ENCODE assay signal across 16 mouse cellular contexts in the genomic region with DNA sequence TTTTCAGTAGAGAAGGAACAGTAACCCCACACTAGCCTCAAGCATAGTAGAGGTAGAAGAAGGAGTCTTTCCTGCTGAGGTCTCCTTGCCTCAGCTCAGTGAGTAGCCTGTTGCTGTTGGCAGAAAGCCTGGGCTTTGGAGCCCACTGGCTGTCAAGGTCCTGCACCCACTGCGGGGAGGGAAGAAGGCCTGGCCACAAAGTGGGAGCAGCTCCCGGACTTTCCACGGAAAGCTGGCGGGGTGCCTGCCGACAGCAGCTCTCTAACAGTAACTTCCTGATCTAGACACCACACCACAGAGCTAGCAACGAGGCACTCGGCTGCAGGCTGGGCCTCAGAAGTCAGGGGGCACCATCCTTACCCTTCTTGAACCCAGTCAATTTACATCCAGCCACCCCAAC. TPM values are rescaled to one million over a fixed set of nuclear protein-coding genes. Genes with fewer than 3 reads are reported as not detected.
DNase-seq lines count a peak whose midpoint lies in the region; ATAC-seq lines count a peak whose summit lies in the region.
"Had no signal": no experiment of that assay in that cellular context is flagged by ENCODE, and none has a peak within 500 bp of the region (broad histone marks: within the 10 kb centered on the region; RNA-seq: fewer than 3 reads in every experiment).

No protein-coding gene starts in this region.

- no peak overlapping the region for H3K9ac ChIP-seq in heart, embryonic 12.5 days
- H3K9ac ChIP-seq: forebrain, embryonic 12.5 days; limb, embryonic 12.5 days; midbrain, embryonic 12.5 days had no signal

- DNase-seq in heart, postnatal 14 days, result no peak
- DNase-seq in 3134 (ENCODE audit: extremely low read depth, insufficient read length, low spot score) (peak; percentile 38), MN1 (ENCODE audit: low spot score) (peak; percentile 27)
- DNase-seq in kidney, adult 9 months, result peak; percentile 49
- DNase-seq in layer of hippocampus, adult 11-12 months (ENCODE audit: low spot score), result no peak
- no peak for DNase-seq in Muller cell, postnatal 12 days (ENCODE audit: inconsistent ontology term)
- DNase-seq: cerebellum, adult 11 months; cerebellum, postnatal 36 days; right cerebral cortex, postnatal 14 days; thymus, postnatal 25 days had no signal

- ATAC-seq in heart, embryonic 12.5 days (ENCODE audit: insufficient number of reproducible peaks, low FRiP score), result no peak

- no peak overlapping the region for H3K4me3 ChIP-seq in heart, embryonic 12.5 days
- H3K4me3 ChIP-seq: forebrain, embryonic 12.5 days; layer of hippocampus, adult 2 months; limb, embryonic 12.5 days; midbrain, embryonic 12.5 days had no signal

- no peak overlapping the region for H3K4me2 ChIP-seq in heart, embryonic 12.5 days
- H3K4me2 ChIP-seq: forebrain, embryonic 12.5 days; limb, embryonic 12.5 days; midbrain, embryonic 12.5 days had no signal

- intact Hi-C loops in heart, postnatal 14 days (cut with DNase I), result no loop called here

- WGBS in heart, embryonic 12.5 days, result 66% methylated on average over 7 of the region's 7 CpGs

- H3K4me1 ChIP-seq in heart, embryonic 12.5 days (replicated peaks), result peaks cover 25% of the 10 kb centered on the region

- no peaks in the 10 kb centered on the region for H3K9me3 ChIP-seq in heart, embryonic 12.5 days (replicated peaks)
- H3K9me3 ChIP-seq: forebrain, embryonic 12.5 days; limb, embryonic 12.5 days; midbrain, embryonic 12.5 days had no signal

- peak overlapping the region; percentile 50 for H3K27ac ChIP-seq in heart, embryonic 12.5 days (ENCODE audit: poor library complexity, severe bottlenecking)
- H3K27ac ChIP-seq: forebrain, embryonic 12.5 days; layer of hippocampus, adult 2 months; limb, embryonic 12.5 days; midbrain, embryonic 12.5 days had no signal

- H3K27me3 ChIP-seq in heart, embryonic 12.5 days (replicated peaks), result no peaks in the 10 kb centered on the region
- H3K27me3 ChIP-seq: CH12.LX; forebrain, embryonic 12.5 days; limb, embryonic 12.5 days; midbrain, embryonic 12.5 days had no signal

- peaks cover 57% of the 10 kb centered on the region for H3K36me3 ChIP-seq in heart, embryonic 12.5 days

RNA-seq across cellular contexts. Expression of a gene that starts 4.2 kb away (rescaled TPM):
- polyA plus RNA-seq in heart, embryonic 12.5 days (2016; fragmentation: Nextera tagmentation; extraction: Ambion mirVana), result 16.2 and 18.7 TPM in 2 replicates
- 10 to 100 TPM; 12.7 to 17.1 TPM for total RNA-seq in heart, postnatal 14 days (2021)

RNA-seq across cellular contexts. Expression of a gene that starts 8.0 kb away (rescaled TPM):
- 37.1 and 38.0 TPM in 2 replicates for polyA plus RNA-seq in heart, embryonic 12.5 days (2016; fragmentation: Nextera tagmentation; extraction: Ambion mirVana)
- total RNA-seq in heart, postnatal 14 days (2021), result 10 to 100 TPM; 22.1 to 23.9 TPM

RNA-seq across cellular contexts. Expression of a gene that starts 16.2 kb away (rescaled TPM):
- polyA plus RNA-seq in heart, embryonic 12.5 days (2016; fragmentation: Nextera tagmentation; extraction: Ambion mirVana), result 123 and 127 TPM in 2 replicates
- 10 to 100 TPM; 64.8 to 69.8 TPM for total RNA-seq in heart, postnatal 14 days (2021)

RNA-seq across cellular contexts. Expression of a gene that starts 18.1 kb away (rescaled TPM):
- polyA plus RNA-seq in heart, embryonic 12.5 days (2016; fragmentation: Nextera tagmentation; extraction: Ambion mirVana), result 0.48 TPM in 1 of 2 replicates, not detected in the other
- under 1 TPM; 0.22 to 0.98 TPM for total RNA-seq in heart, postnatal 14 days (2021)

RNA-seq across cellular contexts. Expression of a gene that starts 27.8 kb away (rescaled TPM):
- 15.4 and 15.6 TPM in 2 replicates for polyA plus RNA-seq in heart, embryonic 12.5 days (2016; fragmentation: Nextera tagmentation; extraction: Ambion mirVana)
- 1 to 10 TPM; 7.1 to 7.6 TPM for total RNA-seq in heart, postnatal 14 days (2021)

Comparison
In these comparisons a context has a peak if more than half of its experiments do, and no peak if none do; other contexts are left out.
1. DNase-seq: peak in 3134 (single experiment), MN1 (single experiment) and kidney, adult 9 months (single experiment); none in heart, postnatal 14 days (0 of 2), layer of hippocampus, adult 11-12 months (single experiment) and Muller cell, postnatal 12 days (single experiment).